Mouse (Mus musculus) kidney, embryonic 14.5 days (tissue): ENCODE data around the gene Hmgb1. TPM values are rescaled to one million over a fixed set of nuclear protein-coding genes. Genes with fewer than 3 reads are reported as not detected.
"Not testable (repeated sequence)": the region's sequence is repeated elsewhere in the genome, so short reads cannot be mapped to it uniquely, and the experiment has no call there.

Experiments used
- ATAC-seq: fragments of 200-750 bp; cut with Nextera tagmentation; 2 replicates; pipeline ENCODE4 v1.8.0; 2017; ENCODE audit warnings: moderate number of reproducible peaks, mild to moderate bottlenecking, moderate TSS enrichment, moderate library complexity; ENCODE audit not compliant: low FRiP score, low TSS enrichment
- H3K27ac ChIP-seq: fragments of 300-500 bp; sonication (generic); 2 replicates; pipeline ENCODE4 v1.5.1; 2014; ENCODE audit warnings: low read depth, mild to moderate bottlenecking, low read length, moderate library complexity, mixed read lengths
- H3K27me3 ChIP-seq: fragments of 300-500 bp; sonication (generic); 2 replicates; pipeline ENCODE4 v1.6.1; 2014; ENCODE audit warnings: mild to moderate bottlenecking, low read length; ENCODE audit not compliant: control insufficient read depth, insufficient read depth
- H3K36me3 ChIP-seq: fragments of 300-500 bp; sonication (generic); 2 replicates; pipeline ENCODE4 v1.6.1; 2014; ENCODE audit warnings: low read length, mixed read lengths; ENCODE audit not compliant: control insufficient read depth, insufficient read depth
- H3K4me1 ChIP-seq: fragments of 300-500 bp; sonication (generic); 2 replicates; pipeline ENCODE4 v1.6.1; 2014; ENCODE audit warnings: low read length, mixed read lengths; ENCODE audit not compliant: control insufficient read depth, insufficient read depth
- H3K4me2 ChIP-seq: fragments of 300-500 bp; sonication (generic); replicated peaks from 2 replicates; pipeline ENCODE4 v1.6.1; 2014; ENCODE audit warnings: low read depth, mild to moderate bottlenecking, low read length
- H3K4me3 ChIP-seq: fragments of 300-500 bp; sonication (generic); 2 replicates; pipeline ENCODE4 v1.5.1; 2014; ENCODE audit warnings: mild to moderate bottlenecking, low read length
- H3K9ac ChIP-seq: fragments of 300-500 bp; sonication (generic); 2 replicates; pipeline ENCODE4 v1.6.1; 2014; ENCODE audit warnings: low read depth, mild to moderate bottlenecking, low read length, moderate library complexity
- H3K9me3 ChIP-seq: fragments of 300-500 bp; sonication (generic); 2 replicates; pipeline ENCODE4 v1.6.1; 2016; ENCODE audit warnings: low read length; ENCODE audit not compliant: control insufficient read depth
- WGBS: fragments of 180-500 bp; shearing (Covaris S2); extraction: QIAGEN DNeasy Blood & Tissue Kit; methylation state at CpG from one replicate; pipeline ENCODE4 v1.1.7; 2014; 5-methylcytosine and 5-hydroxymethylcytosine counted together
- polyA plus RNA-seq: library from polyadenylated mRNA; unstranded; fragments of >200 nt; fragmentation: Nextera tagmentation; extraction: Ambion mirVana; gene quantifications from 2 replicates; pipeline ENCODE4 v1.2.1, GENCODE M21; 2014

Gene Hmgb1
- polyA plus RNA-seq, 1 experiment from 2014 or later: 1,862 TPM

DNA sequence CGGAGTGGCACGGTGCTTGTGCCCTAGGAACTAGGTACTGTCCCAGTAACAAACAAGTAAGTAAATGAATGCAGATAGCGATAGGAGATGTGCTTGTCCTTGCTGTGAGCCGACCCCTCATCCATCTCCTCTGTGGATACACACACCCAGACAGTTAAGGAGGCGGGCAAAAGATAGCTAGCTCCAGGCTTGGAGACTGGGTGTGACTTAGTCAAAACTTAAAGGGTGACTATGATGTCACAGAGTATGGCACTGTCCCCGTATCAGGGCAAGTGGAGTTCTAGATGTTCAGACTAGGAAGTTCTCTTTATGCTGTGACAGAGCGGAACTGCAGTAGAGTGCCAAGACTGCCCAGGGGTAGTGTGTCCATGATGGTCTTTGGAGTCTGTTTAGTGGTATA is 37.6 kb downstream of the Hmgb1 start:
- H3K9ac ChIP-seq: no peak overlapping the region
- no peak overlapping the region for H3K27ac ChIP-seq
- 90% methylated on average over 7 of the region's 7 CpGs for WGBS
- 0 out of 2 replicates have a peak, but pooled peaks cover 6% of the 10 kb centered on the region for H3K9me3 ChIP-seq
- no peaks in the 10 kb centered on the region for H3K4me1 ChIP-seq
- H3K36me3 ChIP-seq: no peaks in the 10 kb centered on the region
- no peak overlapping the region for H3K4me3 ChIP-seq
- no peaks in the 10 kb centered on the region for H3K27me3 ChIP-seq
- no peak overlapping the region for H3K4me2 ChIP-seq
- no peak for ATAC-seq

DNA sequence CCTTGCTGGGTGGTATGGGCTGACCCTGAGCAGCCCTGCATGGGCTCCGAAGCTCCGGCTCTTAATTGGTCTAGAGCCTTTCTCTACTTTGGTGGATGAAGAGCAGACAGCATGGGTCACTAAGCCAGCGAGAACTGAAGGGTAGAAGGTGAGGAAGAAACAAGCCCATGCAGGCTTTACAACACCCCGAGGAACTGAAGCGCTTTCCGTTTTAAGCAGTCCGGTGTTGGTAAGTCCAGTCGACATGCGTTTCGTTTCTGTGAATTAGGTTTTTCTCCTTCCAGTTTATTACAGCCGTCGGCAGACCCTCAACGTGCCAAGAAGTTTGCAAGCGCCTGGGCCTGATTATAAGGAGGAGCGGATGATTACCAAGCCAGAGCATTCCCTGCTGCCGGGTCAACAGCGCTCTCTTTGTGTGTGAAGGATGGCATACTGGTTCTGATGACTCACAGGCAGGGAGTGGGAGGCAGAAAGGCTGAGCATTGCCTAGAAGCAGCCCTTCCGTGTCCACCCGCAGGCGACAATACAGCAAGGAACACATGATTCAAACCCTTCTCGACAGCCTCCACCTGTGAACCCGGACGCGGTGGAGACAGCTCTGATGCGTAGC is 40.4 kb downstream of the Hmgb1 start:
- Histone ChIP-seq H3K27me3 (no peaks in the 10 kb centered on the region), H3K36me3 (no peaks in the 10 kb centered on the region), H3K27ac (no peak overlapping the region), H3K9me3 (no peaks in the 10 kb centered on the region), H3K4me1 (no peaks in the 10 kb centered on the region), H3K4me3 (no peak overlapping the region), H3K9ac (no peak overlapping the region), H3K4me2 (0 out of 2 replicates have a peak overlapping the region, but pooled peaks have one; percentile 3)
- 61% methylated on average over 25 of the region's 25 CpGs for WGBS
- ATAC-seq: peak; percentile 46; the same call in 1 of the 2 replicates

DNA sequence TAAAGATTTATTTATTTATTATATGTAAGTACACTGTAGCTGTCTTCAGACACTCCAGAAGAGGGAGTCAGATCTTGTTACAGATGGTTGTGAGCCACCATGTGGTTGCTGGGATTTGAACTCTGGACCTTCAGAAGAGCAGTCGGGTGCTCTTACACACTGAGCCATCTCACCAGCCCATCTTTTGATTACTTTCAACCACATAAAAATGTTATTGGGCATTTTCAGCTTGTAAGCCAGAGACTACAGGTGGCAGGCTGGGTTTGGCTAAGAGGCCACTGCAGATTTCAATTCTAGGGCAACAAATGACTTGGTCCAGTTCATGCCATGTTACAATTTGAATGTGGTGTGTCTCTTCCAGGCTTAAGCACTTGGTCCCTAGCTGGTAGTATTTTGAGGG is 43.1 kb downstream of the Hmgb1 start:
- not testable (repeated sequence) for H3K36me3 ChIP-seq, H3K4me3 ChIP-seq, H3K27ac ChIP-seq, ATAC-seq, H3K4me2 ChIP-seq, H3K4me1 ChIP-seq, H3K9me3 ChIP-seq, H3K27me3 ChIP-seq, H3K9ac ChIP-seq
- WGBS: 94% methylated on average over 1 of the region's 1 CpGs

DNA sequence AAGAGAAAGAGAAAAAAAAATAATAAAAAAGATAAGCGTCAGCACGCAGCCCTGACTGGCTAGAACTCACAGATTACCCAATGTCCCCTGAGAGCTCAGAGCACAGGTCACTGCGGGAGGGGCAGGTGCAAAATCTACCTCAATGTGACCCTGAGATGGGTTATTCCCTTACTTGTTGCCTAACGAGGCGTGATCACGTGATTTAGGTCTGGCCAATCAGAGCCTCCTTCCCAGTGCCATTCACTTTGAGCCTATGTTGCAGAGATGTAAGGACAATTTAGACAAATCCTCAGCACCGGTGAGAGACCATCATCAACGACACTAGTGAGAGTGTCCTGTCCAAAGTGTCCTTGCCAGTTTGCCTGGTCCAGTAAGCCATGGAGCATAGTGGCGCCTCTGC is 44.0 kb downstream of the Hmgb1 start:
- Histone ChIP-seq H3K4me2 (no peak overlapping the region), H3K27me3 (no peaks in the 10 kb centered on the region), H3K9me3 (no peaks in the 10 kb centered on the region), H3K9ac (no peak overlapping the region), H3K4me3 (no peak overlapping the region), H3K36me3 (no peaks in the 10 kb centered on the region), H3K27ac (no peak overlapping the region), H3K4me1 (no peaks in the 10 kb centered on the region)
- ATAC-seq: no peak
- 67% methylated on average over 9 of the region's 9 CpGs for WGBS

DNA sequence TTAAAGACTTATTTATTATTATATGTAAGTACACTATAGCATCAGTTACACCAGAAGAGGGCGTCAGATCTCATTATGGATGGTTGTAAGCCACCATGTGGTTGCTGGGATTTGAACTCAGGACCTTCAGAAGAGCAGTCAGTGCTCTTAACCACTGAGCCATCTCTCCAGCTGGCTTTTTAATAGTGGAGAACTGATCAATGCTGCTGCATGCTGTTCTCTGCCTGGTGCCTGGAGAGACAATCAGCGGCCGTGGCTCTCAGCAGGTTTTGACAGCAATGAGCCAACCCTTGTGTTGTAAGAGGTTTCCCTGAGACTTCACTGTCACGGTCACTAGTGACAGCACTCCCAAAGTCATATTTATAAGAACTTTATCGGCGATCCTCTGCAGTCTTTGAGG is 46.2 kb downstream of the Hmgb1 start:
- not testable (repeated sequence) for H3K9ac ChIP-seq
- 88% methylated on average over 6 of the region's 6 CpGs for WGBS

DNA sequence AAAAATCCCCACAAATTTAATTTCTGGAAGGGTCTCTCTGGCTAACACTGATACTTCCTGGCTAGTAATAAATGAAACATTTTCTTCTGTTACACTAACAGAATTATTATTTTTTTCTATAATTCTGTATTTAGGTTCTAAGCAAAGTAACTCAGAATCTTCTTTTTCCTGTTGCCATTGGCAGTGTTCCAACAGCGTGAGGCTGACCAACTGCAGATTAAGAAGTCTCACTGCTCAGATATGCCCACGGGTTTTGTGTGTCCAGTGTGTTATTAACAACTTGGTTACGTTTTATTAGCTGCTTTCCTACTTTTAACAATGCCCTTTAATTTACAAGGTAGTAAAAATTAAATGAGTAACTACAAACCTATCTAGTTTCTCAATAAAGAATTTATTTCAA is 46.8 kb downstream of the Hmgb1 start:
- Histone ChIP-seq H3K27me3 (no peaks in the 10 kb centered on the region), H3K4me3 (no peak overlapping the region), H3K9me3 (no peaks in the 10 kb centered on the region), H3K36me3 (no peaks in the 10 kb centered on the region), H3K4me1 (no peaks in the 10 kb centered on the region), H3K4me2 (no peak overlapping the region), H3K27ac (no peak overlapping the region), H3K9ac (no peak overlapping the region)
- no peak for ATAC-seq
- 43% methylated on average over 3 of the region's 3 CpGs for WGBS

More for the DNA sequence above, 46.2 kb downstream of the Hmgb1 start:
- not testable (repeated sequence) for H3K4me1 ChIP-seq, ATAC-seq, H3K9me3 ChIP-seq, H3K4me3 ChIP-seq, H3K27ac ChIP-seq, H3K4me2 ChIP-seq, H3K27me3 ChIP-seq, H3K36me3 ChIP-seq

DNA sequence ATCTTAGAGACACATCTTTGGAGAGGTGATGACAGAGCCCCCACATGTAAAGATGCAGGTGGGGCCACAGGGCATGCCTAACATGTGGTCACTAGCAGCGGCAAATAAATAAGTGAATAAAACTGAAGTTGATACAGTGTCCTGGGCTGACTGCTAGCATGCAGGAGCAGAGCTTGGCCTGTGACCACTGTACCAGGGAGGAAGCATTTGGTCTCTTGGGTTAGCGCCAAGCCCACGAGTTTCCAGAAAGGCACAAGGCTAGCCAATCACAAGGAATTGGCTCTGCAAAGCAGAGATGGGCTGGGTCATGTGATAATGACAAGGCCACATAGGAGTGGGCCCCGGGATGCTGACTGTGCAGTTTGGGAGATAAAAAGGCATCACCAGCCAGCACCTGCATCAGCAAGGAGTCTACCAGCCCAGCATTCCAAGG is 47.3 kb downstream of the Hmgb1 start:
- ATAC-seq: no peak
- H3K4me3 ChIP-seq: no peak overlapping the region
- WGBS: 79% methylated on average over 4 of the region's 4 CpGs
- H3K9me3 ChIP-seq: no peaks in the 10 kb centered on the region
- H3K27me3 ChIP-seq: no peaks in the 10 kb centered on the region
- H3K27ac ChIP-seq: no peak overlapping the region
- H3K9ac ChIP-seq: no peak overlapping the region
- no peaks in the 10 kb centered on the region for H3K4me1 ChIP-seq
- H3K4me2 ChIP-seq: no peak overlapping the region
- H3K36me3 ChIP-seq: no peaks in the 10 kb centered on the region

DNA sequence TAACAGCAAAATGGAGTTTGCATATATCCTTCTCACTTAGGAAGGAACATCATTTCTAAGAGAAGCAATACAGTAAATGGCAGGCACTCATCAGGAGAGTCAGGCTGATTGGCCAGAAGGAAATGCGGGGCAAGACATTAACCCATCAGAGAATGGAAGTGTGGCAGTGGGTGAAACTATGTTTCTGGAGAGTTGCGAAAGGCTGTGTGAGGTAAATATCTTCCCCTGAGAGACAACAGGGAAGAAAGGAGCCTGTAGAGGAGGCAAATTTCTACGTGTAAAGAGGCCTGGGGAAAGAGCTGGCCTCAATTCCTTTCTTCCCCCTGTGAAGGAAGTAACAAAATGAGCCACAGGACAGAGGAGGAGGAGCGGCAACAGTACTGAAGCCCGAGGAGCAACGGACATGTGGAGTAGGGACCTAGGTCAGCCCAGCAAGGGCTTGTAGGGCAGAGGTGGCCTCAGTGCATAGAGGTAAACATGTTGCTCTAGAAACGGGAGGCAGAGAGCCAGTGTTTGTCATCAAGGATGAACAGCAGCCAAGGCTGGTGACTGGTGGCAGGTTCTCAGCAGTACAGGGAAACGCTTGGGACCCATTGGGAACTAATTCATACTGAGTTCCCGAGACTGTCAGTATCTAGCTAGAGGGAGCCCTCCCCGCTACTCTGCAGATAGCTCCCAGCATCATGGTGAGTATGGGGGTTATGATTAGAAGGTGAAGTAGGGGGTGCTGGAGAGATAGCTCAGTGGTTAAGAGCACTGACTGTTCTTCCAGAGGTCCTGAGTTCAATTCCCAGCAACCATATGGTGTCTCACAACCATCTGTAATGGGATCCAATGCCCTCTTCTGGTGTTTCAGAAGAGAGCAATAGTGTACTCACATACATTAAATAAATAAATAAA is 48.6 kb downstream of the Hmgb1 start:
- H3K9me3 ChIP-seq: no peaks in the 10 kb centered on the region
- no peak overlapping the region for H3K4me3 ChIP-seq
- no peak overlapping the region for H3K4me2 ChIP-seq
- WGBS: 85% methylated on average over 10 of the region's 10 CpGs
- no peaks in the 10 kb centered on the region for H3K36me3 ChIP-seq
- no peaks in the 10 kb centered on the region for H3K4me1 ChIP-seq
- H3K9ac ChIP-seq: no peak overlapping the region
- H3K27me3 ChIP-seq: no peaks in the 10 kb centered on the region
- H3K27ac ChIP-seq: no peak overlapping the region
- no peak for ATAC-seq

DNA sequence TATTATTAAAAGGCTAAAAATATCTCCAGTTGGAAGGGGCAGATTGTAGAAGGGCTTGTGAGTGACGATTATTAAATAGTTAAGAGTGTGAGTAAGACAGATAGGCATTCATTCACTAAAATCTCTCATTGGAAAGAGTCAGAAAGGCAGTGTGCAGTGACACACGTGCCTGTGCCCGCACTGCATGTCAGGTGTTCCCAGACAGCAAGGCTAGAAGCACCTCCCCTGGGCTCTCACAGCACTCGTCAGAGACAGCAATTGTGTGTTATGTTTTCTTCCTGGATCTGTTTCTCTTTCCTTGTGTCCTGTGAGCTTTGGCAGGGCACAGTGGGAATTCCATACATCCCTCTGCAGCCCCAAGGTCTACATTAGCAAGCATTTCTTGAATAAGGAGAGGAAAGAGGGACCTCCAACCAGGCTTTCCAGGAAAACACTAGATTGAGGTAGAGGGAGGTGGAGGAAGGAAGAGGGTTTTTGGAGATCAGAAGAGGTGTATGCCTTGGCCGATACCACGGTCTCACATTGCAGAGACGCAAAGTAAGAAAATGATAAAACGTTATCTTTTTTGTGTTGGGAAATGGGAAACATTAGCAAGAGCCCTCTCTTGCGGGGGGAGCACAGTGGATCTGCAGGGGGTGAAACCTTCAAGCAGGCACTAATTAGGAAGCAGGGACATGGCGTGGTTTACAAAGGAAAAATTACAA is 49.4 kb downstream of the Hmgb1 start:
- no peak for ATAC-seq
- no peaks in the 10 kb centered on the region for H3K27me3 ChIP-seq

More for the DNA sequence above, 49.4 kb downstream of the Hmgb1 start:
- 80% methylated on average over 10 of the region's 10 CpGs for WGBS
- H3K9me3 ChIP-seq: no peaks in the 10 kb centered on the region
- no peak overlapping the region for H3K4me2 ChIP-seq
- H3K4me3 ChIP-seq: no peak overlapping the region
- no peaks in the 10 kb centered on the region for H3K4me1 ChIP-seq
- no peak overlapping the region for H3K9ac ChIP-seq
- H3K36me3 ChIP-seq: no peaks in the 10 kb centered on the region
- no peak overlapping the region for H3K27ac ChIP-seq
